Mouse (Mus musculus) embryonic fibroblast, embryonic 13.5 days (primary cell): Measurements from ENCODE around the gene Foxi3.

Experiments
- CTCF ChIP-seq: IDR thresholded peaks from 2 replicates; pipeline ENCODE4 v1.5.1; 2011; ENCODE audit warnings: mild to moderate bottlenecking, control low read depth, low read length, moderate library complexity, borderline replicate concordance; ENCODE audit not compliant: insufficient read depth
- POLR2A ChIP-seq: IDR thresholded peaks from 2 replicates; pipeline ENCODE4 v1.6.1; 2011; ENCODE audit warnings: low read depth, mild to moderate bottlenecking, control low read depth, low read length, moderate library complexity

GRCm38 (mm10) chr6:70965694-70966093 is 9.4 kb downstream of the Foxi3 start:
- no peak for TF ChIP-seq POLR2A
- TF ChIP-seq CTCF = no peak
